Mouse (Mus musculus) midbrain, embryonic 14.5 days (tissue): Measurements from ENCODE around the gene Gm8024. TPM values are rescaled to one million over a fixed set of nuclear protein-coding genes. Genes with fewer than 3 reads are reported as not detected.
"Not testable (repeated sequence)": the region's sequence is repeated elsewhere in the genome, so short reads cannot be mapped to it uniquely, and the experiment has no call there.

Experiments
- ATAC-seq: fragments of 200-750 bp; cut with Nextera tagmentation; 2 replicates; pipeline ENCODE4 v1.8.0; 2017; ENCODE audit warnings: moderate number of reproducible peaks, moderate library complexity; ENCODE audit not compliant: low FRiP score, low TSS enrichment
- DNase-seq: peaks from one replicate; pipeline ENCODE4 v3.0.0-alpha.2; 2015
- H3K27ac ChIP-seq: fragments of 300-500 bp; sonication (generic); replicated peaks from 2 replicates; pipeline ENCODE4 v1.5.1; 2014; ENCODE audit warnings: mild to moderate bottlenecking, low read depth, low read length, moderate library complexity
- H3K27me3 ChIP-seq: fragments of 300-500 bp; sonication (generic); 2 replicates; pipeline ENCODE4 v1.6.1; 2014; ENCODE audit warnings: low read length, control low read depth, mixed read lengths; ENCODE audit not compliant: control insufficient read depth, insufficient read depth
- H3K36me3 ChIP-seq: fragments of 300-500 bp; sonication (generic); 2 replicates; pipeline ENCODE4 v1.6.1; 2014; ENCODE audit warnings: low read length, control low read depth; ENCODE audit not compliant: control insufficient read depth, insufficient read depth
- H3K4me1 ChIP-seq: fragments of 300-500 bp; sonication (generic); 2 replicates; pipeline ENCODE4 v1.6.1; 2014; ENCODE audit warnings: mild to moderate bottlenecking, antibody characterized with exemption, low read length, control low read depth; ENCODE audit not compliant: control insufficient read depth, insufficient read depth
- H3K4me2 ChIP-seq: fragments of 300-500 bp; sonication (generic); 2 replicates; pipeline ENCODE4 v1.6.1; 2014; ENCODE audit warnings: mild to moderate bottlenecking, low read length, moderate library complexity
- H3K4me3 ChIP-seq: fragments of 300-500 bp; sonication (generic); replicated peaks from 2 replicates; pipeline ENCODE4 v1.5.1; 2014; ENCODE audit warnings: low read depth, low read length
- H3K9ac ChIP-seq: fragments of 300-500 bp; sonication (generic); replicated peaks from 2 replicates; pipeline ENCODE4 v1.6.1; 2014; ENCODE audit warnings: mild to moderate bottlenecking, low read length, moderate library complexity
- H3K9me3 ChIP-seq: fragments of 300-500 bp; sonication (generic); 2 replicates; pipeline ENCODE4 v1.6.1; 2016; ENCODE audit warnings: low read length, control low read depth, mixed read lengths; ENCODE audit not compliant: control insufficient read depth
- WGBS: fragments of 180-500 bp; shearing (Covaris S2); extraction: QIAGEN DNeasy Blood & Tissue Kit; methylation state at CpG from one replicate; pipeline ENCODE4 v1.1.7; 2014; 5-methylcytosine and 5-hydroxymethylcytosine counted together
- polyA plus RNA-seq: library from polyadenylated mRNA; unstranded; fragments of >200 nt; fragmentation: Nextera tagmentation; extraction: Ambion mirVana; gene quantifications from 2 replicates; pipeline ENCODE4 v1.2.1, GENCODE M21; 2014

The Gm8024 gene
- polyA plus RNA-seq, result not detected in 2 replicates

DNA sequence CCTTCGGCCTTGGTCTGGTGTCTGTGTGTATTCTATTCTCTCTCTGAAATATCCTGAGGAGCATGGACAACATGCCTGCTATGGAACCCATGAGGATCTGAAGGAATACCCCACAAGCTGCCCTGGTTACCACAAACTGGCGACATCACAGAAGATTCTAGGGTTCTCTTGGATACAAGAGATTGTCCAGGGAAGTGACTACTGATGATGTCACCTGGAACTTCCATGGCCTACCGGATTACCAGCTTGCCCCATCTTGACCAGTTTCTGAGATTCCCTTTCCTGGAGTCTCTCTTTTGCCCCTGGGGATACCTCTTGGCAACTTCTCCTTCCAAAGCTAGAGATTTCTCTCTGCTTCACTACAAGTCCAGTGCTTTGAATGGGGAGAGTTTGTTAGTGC is at the start of gene Gm8024:
Gene Gm8024 (minus strand): TSS at position 101 of the 400 bp plus-strand sequence.
- H3K4me3 ChIP-seq, H3K9me3 ChIP-seq, DNase-seq, H3K36me3 ChIP-seq, H3K27me3 ChIP-seq, H3K4me2 ChIP-seq, H3K4me1 ChIP-seq, H3K27ac ChIP-seq, ATAC-seq, H3K9ac ChIP-seq: not testable (repeated sequence)
- 89% methylated on average over 1 of the region's 3 CpGs for WGBS

DNA sequence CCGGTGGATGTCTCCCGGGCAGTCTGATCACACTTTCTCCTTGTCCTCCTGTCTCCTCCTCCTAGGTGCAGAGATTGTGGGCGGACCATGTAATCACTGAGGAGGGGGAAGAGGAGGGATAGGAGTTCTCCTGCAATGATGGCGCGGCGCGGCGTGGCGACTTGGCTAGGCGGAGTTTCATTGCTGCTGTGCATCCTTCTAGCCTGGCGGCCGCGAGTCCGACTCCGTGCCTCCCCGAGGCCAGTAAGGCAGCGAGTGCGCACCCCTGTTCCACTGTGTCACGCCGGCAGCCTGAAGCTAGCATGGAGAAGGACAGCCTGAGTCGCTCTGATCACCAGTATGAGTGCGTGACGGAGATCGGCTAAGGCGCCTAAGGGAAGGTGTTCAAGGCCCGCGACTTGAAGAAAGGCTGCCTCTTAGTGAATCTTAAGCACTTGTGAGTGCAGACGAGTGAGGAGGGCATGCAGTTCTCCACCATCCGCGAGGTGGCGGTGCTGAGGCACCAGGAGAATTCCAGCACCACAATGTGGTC is 19.2 kb upstream of the Gm8024 start:
- H3K27me3 ChIP-seq, H3K36me3 ChIP-seq, H3K9ac ChIP-seq, H3K4me3 ChIP-seq, H3K27ac ChIP-seq, H3K9me3 ChIP-seq, H3K4me2 ChIP-seq, H3K4me1 ChIP-seq, DNase-seq: not testable (repeated sequence)
- 14% methylated on average over 26 of the region's 31 CpGs for WGBS
- peak; percentile 53 for ATAC-seq

DNA sequence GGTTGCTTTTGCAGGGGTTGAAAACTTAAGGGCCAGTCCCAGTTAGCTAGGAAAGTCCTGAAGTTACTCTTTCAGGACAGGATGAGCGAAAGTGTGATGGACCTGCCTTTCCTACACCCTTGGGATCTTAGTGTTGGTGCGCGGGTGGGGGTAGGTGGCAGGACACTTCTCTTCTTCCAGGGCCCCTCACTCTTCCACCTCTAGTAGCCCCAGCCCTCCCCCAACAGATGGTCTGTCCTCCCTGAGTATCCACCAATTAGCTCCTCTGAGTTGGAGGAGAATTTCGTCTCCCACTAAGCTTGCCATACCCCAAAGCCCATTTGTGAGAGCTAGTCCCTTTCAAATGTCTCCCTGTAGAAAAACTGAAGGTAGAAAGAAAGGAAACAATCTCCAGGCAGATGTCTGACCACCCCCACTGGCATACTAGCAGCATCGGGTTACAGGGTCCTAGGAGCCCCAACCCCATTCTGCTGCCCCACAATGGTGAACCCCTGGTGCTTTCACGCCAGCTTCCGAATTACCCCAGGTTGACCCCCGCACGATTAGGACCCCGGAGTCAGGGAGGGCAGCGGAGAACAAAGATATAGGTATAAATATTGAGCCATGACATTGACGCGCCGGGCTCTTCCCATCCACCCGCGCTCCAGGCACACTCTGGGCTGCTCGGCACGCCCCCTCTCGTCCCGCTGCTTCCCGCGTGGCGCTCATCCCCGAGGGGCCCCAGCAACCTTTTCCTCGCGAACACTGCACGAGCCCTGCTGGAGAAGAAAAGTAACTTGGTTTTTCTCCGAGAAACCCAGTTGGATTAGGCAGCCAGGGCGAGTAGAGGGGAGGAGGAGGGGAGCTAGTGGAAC is 18.5 kb upstream of the Gm8024 start:
- H3K9me3 ChIP-seq, H3K36me3 ChIP-seq, DNase-seq, H3K27ac ChIP-seq, H3K4me1 ChIP-seq, H3K4me2 ChIP-seq, H3K9ac ChIP-seq, H3K4me3 ChIP-seq, H3K27me3 ChIP-seq: not testable (repeated sequence)
- WGBS, result 25% methylated on average over 17 of the region's 29 CpGs
- ATAC-seq, result peak; percentile 62

DNA sequence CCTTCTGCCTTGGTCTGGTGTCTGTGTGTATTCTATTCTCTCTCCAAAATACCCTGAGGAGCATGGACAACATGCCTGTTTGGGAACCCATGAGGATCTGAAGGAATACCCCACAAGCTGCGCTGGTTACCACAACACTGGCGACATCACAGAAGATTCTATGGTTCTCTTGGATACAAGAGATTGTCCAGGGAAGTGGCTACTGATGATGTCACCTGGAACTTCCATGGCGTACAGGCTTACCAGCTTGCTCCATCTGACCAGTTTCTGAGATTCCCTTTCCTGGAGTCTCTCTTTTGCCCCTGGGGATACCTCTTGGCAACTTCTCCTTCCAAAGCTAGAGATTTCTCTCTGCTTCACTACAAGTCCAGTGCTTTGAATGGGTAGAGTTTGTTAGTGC is 21.8 kb downstream of the Gm8024 start, which contains the start of gene Gm8020:
Gene Gm8020 (minus strand): TSS at position 101 of the 400 bp plus-strand sequence.
- not testable (repeated sequence) for H3K36me3 ChIP-seq, H3K27ac ChIP-seq, H3K9me3 ChIP-seq, H3K4me3 ChIP-seq, H3K27me3 ChIP-seq, H3K9ac ChIP-seq, DNase-seq, ATAC-seq, H3K4me1 ChIP-seq, H3K4me2 ChIP-seq
- 63% methylated on average over 1 of the region's 3 CpGs for WGBS

Other genes with a start within 250 kb of the Gm8024 start
- gene Gm9611, start 226.9 kb downstream of the Gm8024 start, polyA plus RNA-seq, result not detected in 2 replicates
- gene Gm7995, start 214.1 kb downstream of the Gm8024 start, polyA plus RNA-seq, result not detected in 2 replicates
- not detected in 2 replicates for gene Gm8005, start 84.6 kb downstream of the Gm8024 start, polyA plus RNA-seq
- not detected in 2 replicates for gene Gm8011, start 60.4 kb downstream of the Gm8024 start, polyA plus RNA-seq
- gene Gm8020, start 21.9 kb downstream of the Gm8024 start, polyA plus RNA-seq, result not detected in 2 replicates
- gene Gm17124, start 75.6 kb upstream of the Gm8024 start, polyA plus RNA-seq, result not detected in 2 replicates
- not detected in 2 replicates for gene Gm3633, start 117.6 kb upstream of the Gm8024 start, polyA plus RNA-seq
- gene Gm10378, start 131.7 kb upstream of the Gm8024 start, polyA plus RNA-seq, result not detected in 2 replicates
- gene Gm3015, start 244.5 kb upstream of the Gm8024 start, polyA plus RNA-seq, result not detected in 2 replicates